Mouse (Mus musculus) lung, postnatal 0 days (tissue): Measurements from ENCODE around the gene Tctn1. TPM values are rescaled to one million over a fixed set of nuclear protein-coding genes. Genes with fewer than 3 reads are reported as not detected.

Experiments used
- ATAC-seq: fragments of 200-750 bp; cut with Nextera tagmentation; 2 replicates; pipeline ENCODE4 v1.8.0; 2017; ENCODE audit warnings: moderate library complexity
- DNase-seq: peaks from one replicate; pipeline ENCODE4 v3.0.0-alpha.2; 2016; ENCODE audit warnings: low spot score
- H3K27ac ChIP-seq: fragments of 300-500 bp; sonication (generic); 2 replicates; pipeline ENCODE4 v1.5.1; 2014; ENCODE audit warnings: antibody characterized with exemption, mild to moderate bottlenecking, low read length, mixed read lengths
- H3K27me3 ChIP-seq: fragments of 300-500 bp; sonication (generic); replicated peaks from 2 replicates; pipeline ENCODE4 v1.6.1; 2014; ENCODE audit warnings: low read length, mixed read lengths; ENCODE audit not compliant: insufficient read depth
- H3K36me3 ChIP-seq: fragments of 300-500 bp; sonication (generic); 2 replicates; pipeline ENCODE4 v1.6.1; 2014; ENCODE audit warnings: low read length, mixed read lengths; ENCODE audit not compliant: insufficient read depth
- H3K4me1 ChIP-seq: fragments of 300-500 bp; sonication (generic); 2 replicates; pipeline ENCODE4 v1.6.1; 2014; ENCODE audit warnings: antibody characterized with exemption, low read depth, low read length, mixed read lengths; ENCODE audit not compliant: insufficient read depth
- H3K4me2 ChIP-seq: fragments of 300-500 bp; sonication (generic); replicated peaks from 2 replicates; pipeline ENCODE4 v1.6.1; 2014; ENCODE audit warnings: low read depth, mild to moderate bottlenecking, low read length, moderate library complexity, mixed read lengths
- H3K4me3 ChIP-seq: fragments of 300-500 bp; sonication (generic); 2 replicates; pipeline ENCODE4 v1.5.1; 2014; ENCODE audit warnings: low read depth, low read length
- H3K9ac ChIP-seq: fragments of 300-500 bp; sonication (generic); replicated peaks from 2 replicates; pipeline ENCODE4 v1.6.1; 2014; ENCODE audit warnings: low read depth, mild to moderate bottlenecking
- H3K9me3 ChIP-seq: fragments of 300-500 bp; sonication (generic); 2 replicates; pipeline ENCODE4 v1.6.1; 2016; ENCODE audit warnings: low read length, mixed read lengths
- CTCF ChIP-seq: IDR thresholded peaks from 2 replicates; pipeline ENCODE4 v1.5.1; 2016; ENCODE audit warnings: antibody characterized with exemption, mild to moderate bottlenecking
- EP300 ChIP-seq: IDR thresholded peaks from 2 replicates; pipeline ENCODE4 v1.6.1; 2016; ENCODE audit warnings: antibody characterized with exemption, mild to moderate bottlenecking, control low read depth
- WGBS: fragments of 180-500 bp; shearing (Covaris S2); extraction: QIAGEN DNeasy Blood & Tissue Kit; methylation state at CpG from one replicate; pipeline ENCODE4 v1.1.7; 2014; 5-methylcytosine and 5-hydroxymethylcytosine counted together
- polyA plus RNA-seq: library from polyadenylated mRNA; unstranded; fragments of >200 nt; fragmentation: Nextera tagmentation; extraction: Ambion mirVana; gene quantifications from 2 replicates; pipeline ENCODE4 v1.2.1, GENCODE M21; 2015

Gene Tctn1
- polyA plus RNA-seq, 1 experiment from 2014 or later = 4.5 TPM

DNA sequence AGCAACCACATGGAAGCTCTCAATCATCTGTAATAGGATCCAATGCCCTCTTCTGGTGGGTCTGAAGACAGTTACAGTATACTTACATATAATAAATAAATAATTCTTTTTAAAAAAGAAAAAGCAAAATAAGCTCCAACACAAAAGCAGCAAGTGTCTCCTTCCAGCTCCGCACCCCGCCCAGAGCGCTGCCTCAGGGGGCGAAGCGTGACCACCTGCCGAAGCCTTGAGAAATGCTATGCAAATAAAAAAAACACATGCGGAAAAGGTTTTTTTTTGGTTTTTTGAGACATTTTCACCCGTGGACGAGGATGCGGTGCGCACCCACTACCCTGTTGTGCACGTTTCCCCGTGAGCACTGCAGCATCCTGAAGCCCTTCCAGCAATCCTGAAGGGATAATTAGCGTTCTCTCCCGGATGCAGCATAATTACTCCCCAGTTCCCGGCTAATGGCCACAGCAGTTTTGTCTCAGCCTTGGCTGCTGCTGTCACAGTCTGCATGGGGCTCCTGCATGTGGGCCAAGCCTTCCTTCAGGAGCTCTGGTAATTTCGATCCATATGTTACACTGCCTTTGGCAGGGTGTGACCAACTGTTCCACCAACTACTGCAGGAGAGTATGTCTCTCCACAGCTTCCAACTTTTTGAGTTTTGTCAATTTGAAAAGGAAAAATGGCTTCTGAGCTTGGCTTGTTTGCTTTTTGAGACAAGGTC is 12.2 kb downstream of the Tctn1 start:
- ATAC-seq (no peak), DNase-seq (no peak)
- Histone ChIP-seq H3K9me3 (no peaks in the 10 kb centered on the region), H3K4me3 (no peak overlapping the region), H3K4me1 (no peaks in the 10 kb centered on the region), H3K36me3 (peaks cover 12% of the 10 kb centered on the region), H3K27ac (no peak overlapping the region), H3K4me2 (no peak overlapping the region), H3K27me3 (no peaks in the 10 kb centered on the region), H3K9ac (no peak overlapping the region)
- 96% methylated on average over 17 of the region's 17 CpGs for WGBS
- TF ChIP-seq EP300 (no peak), CTCF (no peak)

- TF ChIP-seq CTCF (no peak), EP300 (no peak)
- ATAC-seq = no peak
- Histone ChIP-seq H3K4me1 (no peaks in the 10 kb centered on the region), H3K9ac (no peak overlapping the region), H3K4me3 (no peak overlapping the region), H3K27ac (no peak overlapping the region), H3K27me3 (no peaks in the 10 kb centered on the region), H3K4me2 (no peak overlapping the region), H3K9me3 (no peaks in the 10 kb centered on the region), H3K36me3 (peaks cover 5% of the 10 kb centered on the region; the same call in 1 of the 2 replicates)
- no peak for DNase-seq
- 88% methylated on average over 4 of the region's 4 CpGs for WGBS
Measured at GRCm38 (mm10) chr5:122249281-122249680, 15.0 kb downstream of the Tctn1 start.

DNA sequence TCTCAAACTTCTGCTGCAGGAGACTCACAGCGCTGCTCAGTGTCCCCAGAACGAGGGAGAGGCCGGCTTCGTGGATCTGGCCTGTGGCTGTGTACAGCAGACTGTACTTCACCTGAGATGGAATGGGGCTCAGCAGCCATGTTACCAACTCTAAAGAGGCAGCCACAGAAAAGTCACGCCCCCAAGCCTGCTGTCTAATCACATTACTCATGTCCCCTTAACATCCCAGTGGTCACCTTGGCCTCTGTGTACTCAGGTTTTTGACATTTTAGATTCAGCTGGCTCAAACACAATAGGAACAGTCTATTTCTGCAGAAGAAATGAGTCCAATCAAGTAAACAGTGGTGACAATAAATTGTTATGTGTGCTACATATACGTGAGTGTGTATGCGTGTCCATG is 16.3 kb downstream of the Tctn1 start:
- no peak overlapping the region for H3K27ac ChIP-seq
- H3K4me3 ChIP-seq = no peak overlapping the region
- no peaks in the 10 kb centered on the region for H3K27me3 ChIP-seq
- H3K4me1 ChIP-seq = no peaks in the 10 kb centered on the region
- ATAC-seq (no peak), DNase-seq (no peak)
- H3K4me2 ChIP-seq = no peak overlapping the region
- TF ChIP-seq CTCF = no peak
- no peak for TF ChIP-seq EP300
- H3K9me3 ChIP-seq = no peaks in the 10 kb centered on the region
- 91% methylated on average over 7 of the region's 7 CpGs for WGBS
- H3K36me3 ChIP-seq = peaks cover 5% of the 10 kb centered on the region; the same call in 1 of the 2 replicates
- H3K9ac ChIP-seq = no peak overlapping the region

- Histone ChIP-seq H3K4me3 (no peak overlapping the region), H3K4me2 (no peak overlapping the region), H3K27ac (no peak overlapping the region), H3K9ac (no peak overlapping the region), H3K4me1 (no peaks in the 10 kb centered on the region), H3K27me3 (no peaks in the 10 kb centered on the region), H3K36me3 (peaks cover 5% of the 10 kb centered on the region; the same call in 1 of the 2 replicates), H3K9me3 (no peaks in the 10 kb centered on the region)
- no peak for ATAC-seq
- TF ChIP-seq EP300 = no peak
- no peak for TF ChIP-seq CTCF
- WGBS = 88% methylated on average over 11 of the region's 11 CpGs
- DNase-seq = no peak
Measured at GRCm38 (mm10) chr5:122247529-122247928, 16.7 kb downstream of the Tctn1 start.

- Histone ChIP-seq H3K36me3 (peaks cover 5% of the 10 kb centered on the region; the same call in 1 of the 2 replicates), H3K4me2 (no peak overlapping the region), H3K9me3 (no peaks in the 10 kb centered on the region), H3K4me3 (no peak overlapping the region), H3K27ac (no peak overlapping the region), H3K27me3 (no peaks in the 10 kb centered on the region), H3K9ac (no peak overlapping the region), H3K4me1 (no peaks in the 10 kb centered on the region)
- TF ChIP-seq EP300 (no peak), CTCF (no peak)
- ATAC-seq (no peak), DNase-seq (no peak)
- 86% methylated on average over 10 of the region's 10 CpGs for WGBS
Measured at GRCm38 (mm10) chr5:122246547-122247167, 17.6 kb downstream of the Tctn1 start.

- no peaks in the 10 kb centered on the region for H3K4me1 ChIP-seq
- no peak overlapping the region for H3K9ac ChIP-seq
- no peak overlapping the region for H3K4me3 ChIP-seq
- no peak for TF ChIP-seq CTCF
- no peak for TF ChIP-seq EP300
- DNase-seq = no peak
- H3K9me3 ChIP-seq = no peaks in the 10 kb centered on the region
- no peaks in the 10 kb centered on the region for H3K27me3 ChIP-seq
- peaks cover 5% of the 10 kb centered on the region; the same call in 1 of the 2 replicates for H3K36me3 ChIP-seq
- no peak for ATAC-seq
- WGBS = 52% methylated on average over 3 of the region's 3 CpGs
- H3K27ac ChIP-seq = no peak overlapping the region
- H3K4me2 ChIP-seq = no peak overlapping the region
Measured at GRCm38 (mm10) chr5:122245186-122245585, 19.1 kb downstream of the Tctn1 start.
